Mouse (Mus musculus): Measurements from ENCODE around the gene Aes. TPM values are rescaled to one million over a fixed set of nuclear protein-coding genes. Genes with fewer than 3 reads are reported as not detected.

The Aes gene
- total RNA-seq, 2 experiments from 2014 or later = 573 to 615 TPM

DNA sequence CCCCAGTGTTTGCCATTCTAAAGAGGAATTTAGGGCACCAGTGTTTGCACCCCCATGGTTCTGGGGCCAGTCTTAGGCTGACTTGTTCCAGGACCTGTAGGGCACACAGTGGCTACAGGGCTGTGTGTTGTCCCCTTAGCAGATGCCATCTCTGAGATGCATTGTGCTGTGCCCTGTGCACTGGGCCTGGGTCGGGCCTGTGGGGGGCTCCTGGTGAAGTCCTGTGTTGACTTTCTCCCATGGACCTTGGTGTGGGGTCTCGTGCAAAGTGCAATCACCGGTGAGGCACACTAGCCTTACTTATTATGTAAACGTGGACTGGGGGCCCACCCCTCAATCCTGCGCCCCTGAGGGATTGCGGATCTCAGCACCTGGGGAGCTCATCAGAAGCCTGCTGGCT is 3.1 kb downstream of the Aes start:
- intact Hi-C loops (cut with DNase I) = loop anchor here (5.0 kb wide), 1 partner anchor 40 kb away; the partner anchor contains the start of gene Tle6
- no peak for DNase-seq (ENCODE audit: low spot score in 2 of 2)

DNA sequence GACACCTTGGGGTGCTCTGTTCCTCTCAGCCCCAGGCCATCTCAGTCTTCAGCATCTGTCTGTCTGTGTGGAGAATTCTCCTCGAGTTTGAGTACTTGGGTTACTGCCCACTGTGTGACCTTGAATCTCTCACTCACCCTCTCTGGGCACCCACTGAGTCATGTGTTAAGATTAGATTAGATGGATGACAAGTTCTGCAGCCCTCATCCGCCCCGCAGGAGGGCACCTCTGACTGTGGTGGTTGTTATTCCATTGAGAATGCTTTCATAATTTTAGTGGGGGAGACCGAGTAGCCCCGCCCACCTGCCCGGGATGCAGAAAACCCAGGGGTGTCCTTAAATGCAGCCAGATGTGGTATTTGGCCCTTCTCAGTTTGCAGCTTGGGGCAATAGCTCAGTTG is 4.2 kb downstream of the Aes start:
- intact Hi-C loops (cut with DNase I) = loop anchor here (5.0 kb wide), 1 partner anchor 39 kb away; the partner anchor contains the start of gene Tle6
- DNase-seq (ENCODE audit: low spot score in 2 of 2) = no peak

DNA sequence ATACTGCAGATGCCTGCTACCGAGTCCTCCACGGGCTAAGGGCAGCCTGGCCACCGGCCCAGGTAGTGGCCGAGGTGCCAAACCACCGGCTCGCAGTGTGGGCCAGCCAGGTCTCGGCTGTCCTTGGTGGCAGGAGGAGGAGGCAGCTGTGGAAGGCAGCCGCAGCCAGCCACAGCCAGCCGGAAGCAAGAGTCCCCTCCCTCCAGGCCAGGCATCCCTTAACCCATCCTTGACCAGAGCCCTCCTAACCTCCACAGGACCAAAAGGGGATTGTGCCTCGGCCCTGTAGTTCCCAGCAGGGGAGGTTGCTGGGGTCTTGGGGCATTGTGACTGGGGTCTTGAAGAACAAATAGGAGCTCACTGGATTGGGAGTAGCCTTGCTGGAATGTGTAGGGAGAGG is 4.9 kb downstream of the Aes start:
- DNase-seq (ENCODE audit: low spot score in 2 of 2) = no peak
- intact Hi-C loops (cut with DNase I) = loop anchor here (5.0 kb wide), 1 partner anchor 38 kb away; the partner anchor contains the start of gene Tle6

DNA sequence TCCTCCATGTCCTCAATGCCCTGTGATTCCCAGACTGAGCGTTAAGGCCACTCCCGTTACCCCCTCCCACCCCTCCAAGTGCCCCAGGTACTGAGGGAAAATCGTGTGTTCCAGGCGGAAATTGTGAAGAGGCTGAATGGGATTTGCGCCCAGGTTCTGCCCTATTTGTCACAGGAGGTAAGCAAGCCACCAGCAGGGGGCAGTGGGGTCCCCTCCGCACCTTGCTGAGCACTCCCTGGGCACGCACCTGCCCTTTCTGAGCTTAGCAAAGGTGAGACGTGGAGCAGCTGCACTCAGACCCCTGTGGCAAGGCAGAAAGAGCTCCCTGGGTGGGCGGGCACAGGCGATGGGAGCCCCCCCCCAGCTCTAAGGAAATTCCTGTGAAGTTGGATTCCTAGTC is 5.4 kb downstream of the Aes start:
- intact Hi-C loops (cut with DNase I) = loop anchor here (5.0 kb wide), 1 partner anchor 38 kb away; the partner anchor contains the start of gene Tle6
- no peak for DNase-seq (ENCODE audit: low spot score in 2 of 2)

DNA sequence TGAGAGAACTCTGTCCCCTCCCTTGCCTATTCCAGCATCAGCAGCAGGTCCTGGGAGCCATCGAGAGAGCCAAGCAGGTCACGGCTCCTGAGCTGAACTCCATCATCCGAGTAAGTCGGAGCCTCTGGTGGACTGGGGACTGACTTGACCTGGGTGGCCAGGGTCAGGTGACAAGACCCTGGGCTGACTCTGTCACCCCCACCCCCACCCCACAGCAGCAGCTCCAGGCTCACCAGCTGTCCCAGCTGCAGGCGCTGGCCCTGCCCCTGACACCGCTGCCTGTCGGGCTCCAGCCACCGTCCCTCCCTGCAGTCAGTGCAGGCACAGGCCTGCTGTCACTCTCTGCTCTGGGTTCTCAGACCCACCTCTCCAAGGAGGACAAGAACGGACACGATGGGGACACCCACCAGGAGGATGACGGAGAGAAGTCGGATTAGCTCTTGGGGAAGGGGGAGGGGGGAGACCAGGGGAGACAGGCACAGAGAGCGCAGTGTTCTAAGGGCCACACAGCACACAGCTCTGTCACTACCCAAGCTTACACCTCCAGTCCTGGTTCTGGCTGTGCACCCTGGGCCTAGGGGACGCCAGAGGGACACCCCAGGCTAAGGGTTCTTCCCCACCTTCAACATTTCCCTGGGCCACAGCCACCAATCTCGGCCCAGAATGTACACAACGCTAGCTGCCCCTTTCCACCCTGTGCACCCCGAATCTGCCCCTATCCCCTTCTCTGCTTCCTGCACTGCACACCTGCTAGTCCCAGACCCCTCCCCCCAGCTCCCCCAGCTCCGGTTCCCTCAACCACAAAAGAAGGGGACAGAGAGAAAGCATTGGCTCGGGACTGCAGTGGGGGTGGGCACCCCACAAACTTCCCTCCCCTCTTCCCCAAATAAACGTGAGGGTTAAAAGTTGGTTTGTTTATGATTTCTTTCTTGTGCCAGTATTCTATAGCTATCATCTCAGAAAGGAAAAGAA is 6.3 kb downstream of the Aes start:
- intact Hi-C loops (cut with DNase I) = no loop called here
- no peak for DNase-seq (ENCODE audit: low spot score in 2 of 2)

DNA sequence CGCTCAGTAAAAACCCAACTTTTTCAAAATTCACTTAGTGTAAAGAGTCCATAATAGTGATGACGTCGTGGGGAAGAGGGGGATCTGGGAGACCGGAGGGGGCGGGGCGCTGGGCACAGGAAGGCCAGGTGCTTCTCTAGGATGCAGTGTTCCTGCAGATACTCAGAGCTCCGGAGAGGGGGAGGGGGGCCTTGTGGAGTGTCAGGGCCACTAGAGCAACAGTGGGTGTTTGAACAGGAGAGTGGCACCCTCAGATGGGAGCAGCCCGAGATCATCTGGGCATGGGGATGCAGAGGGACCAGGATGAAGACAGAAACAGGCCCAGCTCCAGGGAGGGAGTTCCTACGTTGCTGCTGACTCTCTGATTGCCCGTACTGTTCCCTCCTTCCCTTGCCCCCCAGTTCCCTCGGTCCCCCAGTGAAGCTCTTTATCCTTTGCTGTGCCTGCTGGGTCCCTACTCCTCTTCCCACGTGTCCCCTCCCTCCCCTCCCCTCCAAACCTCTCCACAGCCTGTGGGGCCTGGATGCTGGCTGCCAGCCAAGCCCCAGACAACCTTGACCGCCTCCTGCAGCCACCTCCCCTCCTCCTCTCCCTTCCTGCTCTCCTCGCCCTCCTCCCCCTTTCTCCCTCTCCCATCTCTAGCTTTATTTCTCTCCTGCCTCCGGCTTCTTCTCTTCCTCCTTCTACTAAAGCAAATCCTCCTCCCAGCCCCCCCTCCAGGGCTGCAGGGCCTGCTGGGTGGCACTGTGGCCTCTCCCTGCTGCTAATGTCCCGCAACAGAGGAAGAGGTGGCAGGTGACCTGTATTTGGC is 9.3 kb downstream of the Aes start:
- DNase-seq (ENCODE audit: low spot score in 2 of 2) = no peak
- intact Hi-C loops (cut with DNase I) = no loop called here

DNA sequence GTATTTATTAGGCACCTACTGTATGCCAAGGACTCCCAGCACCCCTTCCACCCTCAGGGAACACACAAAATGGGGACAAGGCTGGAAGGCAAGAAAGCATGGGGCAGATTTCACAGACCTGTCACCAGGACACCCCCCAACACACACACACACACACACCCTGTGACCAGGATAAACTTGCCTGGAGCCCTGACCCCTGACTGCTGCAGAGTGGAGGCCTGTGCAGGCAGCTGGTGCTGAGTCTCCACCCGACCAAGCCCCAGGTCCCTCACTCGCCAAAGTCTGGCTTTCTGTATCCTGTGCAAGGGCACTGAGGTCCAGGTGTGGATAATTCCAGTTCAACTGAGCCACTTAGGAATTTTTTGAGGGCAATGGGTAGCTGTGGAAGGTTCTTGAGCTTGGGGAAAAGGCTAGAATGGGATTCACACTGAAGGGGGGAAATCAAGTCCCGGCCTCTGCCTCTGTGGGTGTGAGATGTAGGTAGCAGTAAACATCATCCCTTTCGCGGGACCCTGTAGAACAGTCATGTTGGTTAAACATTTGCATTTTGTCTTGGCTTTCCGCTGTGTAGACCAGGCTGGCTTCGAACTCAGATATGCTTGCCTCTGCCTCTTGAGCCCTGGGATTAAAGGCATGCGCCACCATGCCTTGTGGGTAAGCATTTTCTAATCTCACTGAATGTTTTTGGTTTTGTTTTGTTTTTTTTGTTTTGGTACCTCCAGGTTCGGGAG is 10.4 kb downstream of the Aes start:
- intact Hi-C loops (cut with DNase I) = no loop called here
- no peak for DNase-seq (ENCODE audit: low spot score in 2 of 2)

DNA sequence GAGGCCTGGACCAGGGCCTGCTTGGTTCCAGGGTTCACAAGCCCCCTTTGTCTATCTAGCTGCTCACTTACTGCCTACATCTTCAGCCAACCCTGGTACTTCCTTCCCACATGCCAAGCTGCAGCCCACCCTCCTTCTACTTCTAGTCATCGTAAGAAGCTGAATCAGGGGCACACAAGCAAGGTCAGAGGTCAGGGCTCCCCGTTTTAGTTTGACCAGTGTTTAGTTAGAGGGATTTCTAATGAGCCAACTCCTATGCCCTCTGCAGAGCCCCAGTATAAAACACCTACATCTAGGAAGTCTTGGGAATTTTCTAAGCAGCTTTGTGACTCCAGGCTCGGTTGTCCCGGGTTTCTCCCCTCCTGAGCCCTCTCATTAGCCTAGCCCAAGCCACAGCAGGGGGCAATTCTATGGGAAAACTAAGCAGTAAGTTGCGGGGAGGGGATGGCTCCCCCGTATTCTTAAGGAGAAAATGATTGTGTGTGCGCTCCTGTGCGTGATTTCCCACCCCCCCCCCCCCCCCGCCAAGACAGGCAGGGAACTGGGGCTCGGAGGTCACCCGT is 11.0 kb downstream of the Aes start:
- intact Hi-C loops (cut with DNase I) = no loop called here
- DNase-seq (ENCODE audit: low spot score in 2 of 2) = no peak

DNA sequence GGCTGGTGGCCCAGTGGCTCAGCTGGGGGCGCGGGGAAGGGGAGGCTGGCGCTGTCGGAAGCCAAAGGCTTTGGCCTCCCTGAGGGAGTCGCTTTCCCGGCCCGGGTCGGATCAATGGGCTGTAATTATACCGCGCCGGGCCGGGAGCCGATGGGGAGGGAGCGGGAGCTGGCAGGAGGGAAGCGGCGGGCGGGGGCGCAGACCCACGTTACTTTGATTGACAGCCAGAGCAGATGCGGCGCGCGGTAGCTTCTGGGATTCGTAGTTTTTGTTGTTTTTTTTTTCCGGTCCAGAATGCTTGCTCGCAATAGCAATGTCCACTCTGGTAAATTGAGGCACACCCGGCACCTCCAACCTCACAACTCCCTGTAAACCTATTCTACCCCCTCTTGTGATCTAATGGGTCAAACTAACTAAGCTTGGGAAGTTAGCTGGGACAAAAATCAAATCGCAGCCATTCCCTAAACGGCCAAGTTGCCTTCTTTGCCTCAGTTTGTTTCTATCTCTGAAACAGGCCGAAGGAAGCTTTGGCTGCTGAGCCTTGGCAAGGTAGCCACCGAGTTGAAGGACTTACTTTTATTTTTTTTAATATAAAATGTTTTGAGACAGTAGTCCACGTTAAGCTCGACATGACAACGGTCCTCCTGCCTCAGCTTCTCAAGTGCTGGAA is 11.7 kb downstream of the Aes start:
- intact Hi-C loops (cut with DNase I) = no loop called here
- peak; percentile 98 for DNase-seq (ENCODE audit: low spot score in 2 of 2)

DNA sequence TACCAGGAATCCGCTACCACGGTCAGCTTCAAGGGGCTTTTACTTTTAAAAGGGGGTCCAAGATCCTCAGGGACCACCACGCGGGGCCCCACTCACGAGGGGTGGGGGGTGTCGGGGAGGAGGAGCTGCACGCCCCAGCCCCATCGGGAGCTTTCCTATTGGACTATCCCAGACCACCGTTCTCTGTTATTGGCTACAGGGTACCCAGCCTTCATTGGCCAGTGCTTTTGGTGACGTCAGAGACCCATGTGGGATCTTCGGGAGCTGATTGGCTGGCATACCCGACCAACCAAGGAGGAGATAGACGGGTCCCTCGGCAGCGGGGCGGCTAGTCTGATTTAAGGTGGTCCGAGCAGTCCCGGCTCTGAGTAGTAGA is 12.2 kb downstream of the Aes start:
- intact Hi-C loops (cut with DNase I) = no loop called here
- peak; percentile 100 for DNase-seq (ENCODE audit: low spot score in 2 of 2)

DNA sequence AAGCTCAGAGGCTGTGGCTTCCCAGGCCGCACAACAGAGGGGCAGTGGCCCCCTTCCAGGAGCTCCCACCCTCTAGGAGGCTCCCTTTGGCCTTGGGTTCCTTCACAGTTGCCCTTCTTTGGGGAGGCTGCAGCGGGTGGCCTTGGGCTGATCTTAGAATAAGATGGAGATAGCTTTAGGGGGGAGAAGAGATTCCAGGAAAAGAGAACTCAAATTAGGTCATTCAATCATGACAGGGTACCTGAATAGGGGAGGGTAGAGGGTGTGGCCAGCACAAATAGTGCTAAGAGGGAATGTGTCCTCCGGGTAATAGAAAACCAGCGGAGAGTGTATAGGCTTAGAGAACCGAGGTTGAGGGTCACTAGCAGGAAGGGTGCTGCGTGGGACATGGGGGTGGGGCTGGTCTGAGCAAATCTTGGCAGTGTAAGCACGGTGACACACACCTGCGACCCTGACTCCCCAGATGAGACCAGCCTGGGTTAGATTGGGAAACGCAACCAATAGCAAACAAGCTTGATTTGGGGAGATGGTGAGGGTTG is 12.9 kb downstream of the Aes start:
- DNase-seq (ENCODE audit: low spot score in 2 of 2) = no peak
- intact Hi-C loops (cut with DNase I) = loop anchor here (2.0 kb wide), 1 partner anchor 25 kb away; no protein-coding TSS in a partner anchor

DNA sequence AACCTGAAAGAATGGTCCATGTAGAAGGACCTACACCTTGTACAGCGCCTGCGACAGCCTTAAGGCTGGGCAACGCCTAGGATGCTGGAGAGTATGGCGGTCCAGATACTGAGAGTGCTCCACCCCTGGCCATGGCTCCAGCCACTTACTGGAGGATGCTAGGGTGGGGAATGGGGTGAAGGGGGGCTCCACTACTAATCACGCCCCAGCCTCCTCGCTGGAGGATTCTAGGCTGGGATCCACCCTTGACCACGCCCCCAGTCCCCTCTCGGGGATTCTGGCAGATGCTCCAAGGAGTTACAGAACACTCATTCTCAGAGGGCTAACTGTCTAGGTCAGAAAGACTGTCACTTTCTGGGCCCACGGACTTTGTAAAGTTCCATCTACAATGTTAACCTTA is 13.7 kb downstream of the Aes start:
- no peak for DNase-seq (ENCODE audit: low spot score in 2 of 2)
- intact Hi-C loops (cut with DNase I) = loop anchor here (2.0 kb wide), 1 partner anchor 24 kb away; no protein-coding TSS in a partner anchor

DNA sequence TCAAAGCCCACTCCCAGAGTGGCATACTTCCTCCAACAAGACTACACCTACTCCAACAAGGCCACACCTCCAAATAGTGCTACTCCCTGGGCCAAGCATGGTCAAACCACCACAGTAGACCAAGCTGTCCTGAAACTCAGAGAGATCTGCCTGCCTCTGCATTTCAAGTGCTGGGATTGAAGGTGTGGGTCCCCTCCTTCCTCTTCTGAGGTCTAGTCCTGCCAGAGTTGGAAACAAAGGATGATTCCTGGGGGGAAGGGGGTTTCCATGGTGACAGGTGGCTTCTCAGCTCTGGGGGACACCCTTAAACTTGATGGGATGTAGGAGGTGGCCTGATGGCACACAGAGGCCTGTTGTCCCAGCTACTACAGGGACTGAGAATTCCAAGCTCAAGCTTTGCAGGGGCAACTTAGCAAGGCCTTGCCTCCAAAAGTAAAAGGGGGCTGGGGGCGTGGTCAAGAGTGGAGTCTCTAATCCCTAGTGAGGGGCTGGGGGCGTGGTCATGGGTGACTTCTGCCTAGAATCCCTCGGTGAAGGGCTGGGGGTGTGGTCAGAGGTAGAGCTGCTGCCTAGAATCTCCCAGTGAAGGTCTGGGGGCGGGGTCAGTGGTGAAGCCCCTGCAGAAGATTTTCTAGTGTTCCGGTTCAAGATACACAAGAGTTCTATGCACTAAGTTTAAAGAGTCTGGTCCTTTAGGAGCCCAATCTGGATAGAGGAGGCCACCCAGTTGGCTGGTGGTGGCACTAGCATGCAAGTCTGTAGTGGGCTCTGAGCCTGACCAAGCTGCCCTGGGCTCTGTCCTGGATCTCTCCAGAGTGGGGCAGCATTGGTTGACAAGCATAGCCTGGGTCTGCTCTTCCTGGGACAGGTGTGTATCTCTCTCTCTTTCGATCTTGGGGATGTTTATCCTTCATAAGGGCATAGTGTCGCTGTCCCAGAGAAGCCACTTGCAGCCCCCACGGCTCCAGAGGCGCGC is 15.1 kb downstream of the Aes start, which contains the start of gene Tle2:
TSS of gene Tle2 (plus strand) at position 481 of the 976 bp plus-strand sequence.
- DNase-seq (ENCODE audit: low spot score in 2 of 2) = no peak
- intact Hi-C loops (cut with DNase I) = no loop called here

DNA sequence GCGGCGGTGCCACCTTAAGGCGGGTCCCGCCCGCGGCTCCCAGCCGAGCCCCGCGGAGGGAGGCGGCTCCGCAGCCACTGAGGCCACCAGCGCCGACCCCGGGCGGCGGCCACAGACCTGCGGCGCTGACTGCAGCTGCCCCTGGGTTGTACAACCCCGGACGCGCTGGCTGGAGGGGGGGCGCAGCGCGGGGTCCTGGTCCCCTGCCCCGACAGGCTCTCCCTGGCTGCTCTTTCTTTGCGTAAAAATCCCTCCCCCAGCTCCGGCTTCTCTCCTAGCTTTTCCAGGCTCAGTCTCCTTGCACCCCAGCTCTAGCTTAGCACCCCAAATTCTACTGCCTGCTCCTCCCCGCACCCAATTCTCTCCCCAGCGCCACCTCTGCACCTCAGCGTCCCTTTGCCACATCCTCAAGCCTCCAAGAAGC is 15.9 kb downstream of the Aes start:
- intact Hi-C loops (cut with DNase I) = no loop called here
- DNase-seq (ENCODE audit: low spot score in 2 of 2) = no peak

DNA sequence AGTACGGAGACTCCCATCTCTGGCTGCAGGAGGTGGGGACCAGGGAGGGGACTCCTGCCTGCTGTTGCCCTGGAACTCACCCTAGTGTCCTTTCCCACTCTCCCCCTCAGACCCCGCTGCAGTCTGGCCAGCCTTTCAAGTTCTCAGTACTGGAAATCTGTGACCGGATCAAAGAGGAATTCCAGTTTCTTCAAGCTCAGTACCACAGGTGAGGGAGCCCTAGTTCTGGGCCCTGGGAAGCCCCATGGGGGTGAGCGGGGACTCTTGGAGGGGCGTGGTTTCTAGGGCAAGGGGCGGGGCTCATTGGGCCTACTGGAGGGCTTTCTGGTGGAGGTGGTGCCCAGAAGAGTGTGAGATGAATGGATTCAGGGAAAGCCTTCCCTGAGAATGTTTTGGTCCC is 16.4 kb downstream of the Aes start:
- intact Hi-C loops (cut with DNase I) = no loop called here
- DNase-seq (ENCODE audit: low spot score in 2 of 2) = no peak

DNA sequence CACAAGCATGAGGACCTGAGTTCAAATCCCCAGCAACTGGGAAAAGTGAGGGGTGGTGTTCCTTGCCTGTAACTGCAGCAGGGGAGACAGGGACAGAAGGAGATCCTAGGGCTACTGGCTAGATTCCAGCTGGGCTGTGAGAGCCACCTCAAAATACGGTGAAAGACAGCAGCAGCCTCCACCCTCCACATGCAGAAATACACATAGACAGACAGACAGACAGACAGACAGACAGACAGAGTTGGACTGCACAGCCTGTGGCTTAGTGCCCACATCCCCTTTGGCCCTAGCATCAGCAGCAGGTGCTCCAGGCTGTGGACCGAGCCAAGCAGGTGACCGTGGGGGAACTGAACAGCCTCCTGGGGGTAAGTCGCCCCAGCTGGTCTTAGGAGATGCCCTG is 20.7 kb downstream of the Aes start:
- intact Hi-C loops (cut with DNase I) = no loop called here
- no peak for DNase-seq (ENCODE audit: low spot score in 2 of 2)

DNA sequence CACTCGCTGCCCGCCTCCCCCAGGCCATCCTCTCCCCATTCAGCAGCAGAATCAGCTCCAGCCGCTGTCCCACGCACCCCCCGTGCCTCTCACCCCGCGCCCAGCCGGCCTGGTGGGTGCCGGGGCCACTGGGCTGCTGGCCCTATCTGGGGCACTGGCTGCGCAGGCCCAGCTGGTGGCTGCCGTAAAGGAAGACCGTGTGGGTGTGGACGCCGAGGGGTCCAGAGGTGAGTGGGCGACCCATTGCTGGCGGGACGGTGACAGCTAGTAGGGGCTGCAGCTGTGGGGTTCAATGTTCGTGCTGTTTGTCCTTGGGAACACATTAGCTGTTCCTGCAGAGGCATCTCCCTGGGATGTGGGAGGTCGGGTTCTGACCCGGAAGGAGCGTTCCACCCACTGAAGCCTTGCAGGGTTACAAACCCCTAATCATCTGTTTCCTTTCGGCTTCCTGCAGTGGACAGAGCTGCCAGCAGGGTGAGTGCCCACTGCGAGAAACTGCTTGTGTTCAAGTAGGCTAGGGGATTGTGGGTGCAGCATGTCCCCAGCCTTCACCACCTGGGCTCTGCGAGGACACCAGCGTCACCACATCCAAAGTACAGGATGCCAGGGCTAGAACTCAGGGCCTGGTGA is 21.3 kb downstream of the Aes start:
- intact Hi-C loops (cut with DNase I) = no loop called here
- no peak for DNase-seq (ENCODE audit: low spot score in 2 of 2)
